Mouse (Mus musculus): ENCODE measurements at regions not wholly inside any gene's neighbourhood (a gene's known extent, or its start where the extent isn't known, plus 50 kb on each side); places are given as distances from the start of the nearest gene placed in this dataset.

- ATAC-seq (replicated peaks; ENCODE audit: low FRiP score, low read depth) (no peak), DNase-seq (ENCODE audit: low spot score) (peak; percentile 3)
- TF ChIP-seq CTCF (IDR thresholded peaks at IDR 0.05; ENCODE audit: low read depth), result no peak
Observed at GRCm38 (mm10) chrX:51294797-51295506, 88.6 kb upstream of the Mbnl3 start.

GRCm38 (mm10) chrX:51292310-51292709, 86.0 kb upstream of the Mbnl3 start:
- H3K4me2 ChIP-seq (ENCODE audit: low read length), result no peak overlapping the region
- ATAC-seq (replicated peaks; ENCODE audit: low FRiP score, low read depth) (no peak), DNase-seq (ENCODE audit: low spot score) (peak; percentile 4)
- no peaks in the 10 kb centered on the region for H3K36me3 ChIP-seq (ENCODE audit: insufficient read depth, low read length)
- H3K4me1 ChIP-seq (replicated peaks; ENCODE audit: insufficient read depth, low read length), result no peaks in the 10 kb centered on the region
- H3K9ac ChIP-seq (ENCODE audit: low read depth, low read length), result no peak overlapping the region
- WGBS, result 57% methylated on average over 5 of the region's 5 CpGs
- no peak overlapping the region for H3K4me3 ChIP-seq (replicated peaks; ENCODE audit: low read depth, low read length)
- H3K27ac ChIP-seq, result no peak overlapping the region
- H3K9me3 ChIP-seq (replicated peaks; ENCODE audit: low read length), result no peaks in the 10 kb centered on the region
- no peak for TF ChIP-seq CTCF (IDR thresholded peaks at IDR 0.05; ENCODE audit: low read depth)
- H3K27me3 ChIP-seq (ENCODE audit: insufficient read depth, low read length), result no peaks in the 10 kb centered on the region

More at GRCm38 (mm10) chrX:51294797-51295506, 88.6 kb upstream of the Mbnl3 start:
- H3K4me3 ChIP-seq (replicated peaks; ENCODE audit: low read depth, low read length), result no peak overlapping the region
- H3K27me3 ChIP-seq (ENCODE audit: insufficient read depth, low read length), result no peaks in the 10 kb centered on the region
- no peak overlapping the region for H3K9ac ChIP-seq (ENCODE audit: low read depth, low read length)
- no peaks in the 10 kb centered on the region for H3K36me3 ChIP-seq (ENCODE audit: insufficient read depth, low read length)
- no peaks in the 10 kb centered on the region for H3K4me1 ChIP-seq (replicated peaks; ENCODE audit: insufficient read depth, low read length)
- H3K27ac ChIP-seq, result no peak overlapping the region
- H3K9me3 ChIP-seq (replicated peaks; ENCODE audit: low read length), result no peaks in the 10 kb centered on the region
- WGBS, result 69% methylated on average over 7 of the region's 7 CpGs
- H3K4me2 ChIP-seq (ENCODE audit: low read length), result no peak overlapping the region

GRCm38 (mm10) chrX:51278270-51278669, 71.9 kb upstream of the Mbnl3 start:
- Histone ChIP-seq H3K4me3 (replicated peaks; ENCODE audit: low read depth, low read length) (no peak overlapping the region), H3K9me3 (replicated peaks; ENCODE audit: low read length) (no peaks in the 10 kb centered on the region), H3K27ac (no peak overlapping the region), H3K36me3 (ENCODE audit: insufficient read depth, low read length) (no peaks in the 10 kb centered on the region), H3K9ac (ENCODE audit: low read depth, low read length) (no peak overlapping the region), H3K4me2 (ENCODE audit: low read length) (no peak overlapping the region), H3K27me3 (ENCODE audit: insufficient read depth, low read length) (no peaks in the 10 kb centered on the region), H3K4me1 (replicated peaks; ENCODE audit: insufficient read depth, low read length) (no peaks in the 10 kb centered on the region)
- DNase-seq (ENCODE audit: low spot score) (peak; percentile 74), ATAC-seq (replicated peaks; ENCODE audit: low FRiP score, low read depth) (no peak)
- TF ChIP-seq CTCF (IDR thresholded peaks at IDR 0.05; ENCODE audit: low read depth), result no peak

- H3K36me3 ChIP-seq (ENCODE audit: insufficient read depth, low read length), result no peaks in the 10 kb centered on the region
- H3K27me3 ChIP-seq (ENCODE audit: insufficient read depth, low read length), result no peaks in the 10 kb centered on the region
- ATAC-seq (replicated peaks; ENCODE audit: low FRiP score, low read depth) (no peak), DNase-seq (ENCODE audit: low spot score) (no peak)
- H3K27ac ChIP-seq, result no peak overlapping the region
- no peak overlapping the region for H3K4me2 ChIP-seq (ENCODE audit: low read length)
- TF ChIP-seq CTCF (IDR thresholded peaks at IDR 0.05; ENCODE audit: low read depth), result no peak
- no peak overlapping the region for H3K4me3 ChIP-seq (replicated peaks; ENCODE audit: low read depth, low read length)
- no peak overlapping the region for H3K9ac ChIP-seq (ENCODE audit: low read depth, low read length)
- H3K4me1 ChIP-seq (replicated peaks; ENCODE audit: insufficient read depth, low read length), result no peaks in the 10 kb centered on the region
- H3K9me3 ChIP-seq (replicated peaks; ENCODE audit: low read length), result no peaks in the 10 kb centered on the region
Observed at GRCm38 (mm10) chrX:51264746-51265145, 58.4 kb upstream of the Mbnl3 start.
